22 mouse cellular contexts compared by ENCODE assay signal in genomic region chr10:76941038-76941437, GRCm38 (mm10). TPM values are rescaled to one million over a fixed set of nuclear protein-coding genes. Genes with fewer than 3 reads are reported as not detected.
DNase-seq lines count a peak whose midpoint lies in the region; ATAC-seq and TF ChIP-seq lines count a peak whose summit lies in the region.
"Had no signal": no experiment of that assay in that cellular context is flagged by ENCODE, and none has a peak within 500 bp of the region (broad histone marks: within the 10 kb centered on the region; RNA-seq: fewer than 3 reads in every experiment).

No protein-coding gene starts in this region.

- 48% methylated on average over 4 of the region's 4 CpGs for WGBS in kidney, embryonic 16.5 days
- WGBS in thymus, adult 2 months = 90% methylated on average over 4 of the region's 4 CpGs

- H3K27ac ChIP-seq in kidney, embryonic 16.5 days (ENCODE audit: low read length) = no peak overlapping the region
- H3K27ac ChIP-seq in layer of hippocampus, adult 2 months = no peak overlapping the region
- H3K27ac ChIP-seq in thymus, adult 2 months (ENCODE audit: control insufficient read depth, insufficient read depth, low read length) = no peak overlapping the region
- H3K27ac ChIP-seq: lung, embryonic 15.5 days; midbrain, embryonic 12.5 days had no signal

- H3K4me2 ChIP-seq in kidney, embryonic 16.5 days (replicated peaks; ENCODE audit: low read depth, low read length) = no peak overlapping the region
- H3K4me2 ChIP-seq: liver, embryonic 11.5 days; lung, embryonic 15.5 days; midbrain, embryonic 12.5 days had no signal

- TF ChIP-seq POLR2A in thymus, adult 2 months (IDR thresholded peaks at IDR 0.05; ENCODE audit: control insufficient read depth, extremely low read depth, insufficient read depth, low read length, poor library complexity) = no peak

- no peak for TF ChIP-seq CTCF in layer of hippocampus, adult 2 months (conservative IDR thresholded peaks at IDR 0.05)
- TF ChIP-seq CTCF in thymus, adult 2 months (IDR thresholded peaks at IDR 0.05; ENCODE audit: borderline replicate concordance, control insufficient read depth, extremely low read depth, insufficient read depth, low read length, poor library complexity) = no peak

- no peaks in the 10 kb centered on the region for H3K4me1 ChIP-seq in kidney, embryonic 16.5 days (ENCODE audit: insufficient read depth, low read length)
- H3K4me1 ChIP-seq in thymus, adult 2 months (replicated peaks; ENCODE audit: control insufficient read depth, insufficient read depth, low read length) = no peaks in the 10 kb centered on the region
- H3K4me1 ChIP-seq: lung, embryonic 15.5 days; megakaryocyte, embryonic 14.5 days; midbrain, embryonic 12.5 days had no signal

- H3K36me3 ChIP-seq in kidney, embryonic 16.5 days (ENCODE audit: insufficient read depth, low read length) = no peaks in the 10 kb centered on the region
- H3K36me3 ChIP-seq in thymus, adult 2 months (ENCODE audit: control insufficient read depth, insufficient read depth, low read length) = no peaks in the 10 kb centered on the region
- H3K36me3 ChIP-seq: lung, embryonic 15.5 days; midbrain, embryonic 12.5 days had no signal

- no peak overlapping the region for H3K4me3 ChIP-seq in kidney, embryonic 16.5 days (ENCODE audit: low read length)
- H3K4me3 ChIP-seq in layer of hippocampus, adult 2 months = no peak overlapping the region
- no peak overlapping the region for H3K4me3 ChIP-seq in thymus, adult 2 months (ENCODE audit: control insufficient read depth, insufficient read depth, low read length)
- H3K4me3 ChIP-seq: lung, embryonic 15.5 days; megakaryocyte, embryonic 14.5 days; midbrain, embryonic 12.5 days had no signal

- peak; percentile 54; the same call in 1 of the 2 replicates for ATAC-seq in kidney, embryonic 16.5 days (ENCODE audit: low FRiP score, low TSS enrichment)
- no peak for ATAC-seq in monocyte, adult 5-6 weeks (replicated peaks; ENCODE audit: insufficient number of reproducible peaks, low FRiP score, low TSS enrichment, poor library complexity, severe bottlenecking)
- ATAC-seq: forebrain, embryonic 14.5 days; hindbrain, embryonic 16.5 days had no signal

- no peaks in the 10 kb centered on the region for H3K27me3 ChIP-seq in kidney, embryonic 16.5 days (ENCODE audit: insufficient read depth, low read length)
- H3K27me3 ChIP-seq in thymus, adult 2 months (ENCODE audit: control insufficient read depth, insufficient read depth, low read length) = no peaks in the 10 kb centered on the region
- H3K27me3 ChIP-seq: lung, embryonic 15.5 days; megakaryocyte, embryonic 14.5 days; midbrain, embryonic 12.5 days had no signal

- peak; percentile 26 to 32 for DNase-seq in cerebellum, postnatal 10 days
- DNase-seq in cerebellum, adult 11-12 months = no peak
- DNase-seq in kidney, adult 18-20 months = peak; percentile 40
- DNase-seq in kidney, postnatal 36 days = peak; percentile 62 to 77
- no peak for DNase-seq in layer of hippocampus, adult 2 months (ENCODE audit: low spot score in 2 of 2)
- DNase-seq in thymus, adult 2 months = no peak
- DNase-seq: adrenal gland, postnatal 10 days; cerebellum, postnatal 36 days; gastrocnemius, postnatal 14 days; heart, postnatal 14 days; lung, postnatal 36 days; right cerebral cortex, postnatal 14 days; thymus, postnatal 36 days had no signal

- no peak overlapping the region for H3K9ac ChIP-seq in kidney, embryonic 16.5 days (replicated peaks; ENCODE audit: low read length)
- H3K9ac ChIP-seq: lung, embryonic 15.5 days; midbrain, embryonic 12.5 days had no signal

- H3K9me3 ChIP-seq in kidney, embryonic 16.5 days (ENCODE audit: low read length) = no peaks in the 10 kb centered on the region
- H3K9me3 ChIP-seq: lung, embryonic 15.5 days; megakaryocyte, embryonic 14.5 days; midbrain, embryonic 12.5 days had no signal

RNA-seq across cellular contexts. Expression of gene Pcbp3, which starts 20.6 kb away (rescaled TPM):
- 53.2 and 54.4 TPM in 2 replicates for polyA plus RNA-seq in kidney, embryonic 16.5 days (2015; fragmentation: Nextera tagmentation; extraction: Ambion mirVana)
- 2.2 to 2.6 TPM (median 2.5 TPM) in 3 replicates for total RNA-seq in monocyte, adult 5-6 weeks (2017)
- 10 to 100 TPM; 57.6 to 63.9 TPM for total RNA-seq in layer of hippocampus, adult 2 months (2021)
- 12.7 and 18.6 TPM in 2 replicates for polyA plus RNA-seq in thymus, adult 2 months (2012; rRNA removed)
- total RNA-seq: CH12.LX had no signal

Comparison
In these comparisons a context has a peak if more than half of its experiments do, and no peak if none do; other contexts are left out.
1. DNase-seq: peak in cerebellum, postnatal 10 days (2 of 2), kidney, adult 18-20 months (single experiment) and kidney, postnatal 36 days (2 of 2); none in cerebellum, adult 11-12 months (single experiment), layer of hippocampus, adult 2 months (0 of 2) and thymus, adult 2 months (single experiment).
2. RNA of gene Pcbp3, which starts 20.6 kb away (total RNA-seq): 57.6 to 63.9 TPM in layer of hippocampus, adult 2 months; 2.2 to 2.6 TPM in monocyte, adult 5-6 weeks; every median in the first group is over 10 times any median in the second.